ENCODE assay signal across 10 mouse cellular contexts in the genomic region with DNA sequence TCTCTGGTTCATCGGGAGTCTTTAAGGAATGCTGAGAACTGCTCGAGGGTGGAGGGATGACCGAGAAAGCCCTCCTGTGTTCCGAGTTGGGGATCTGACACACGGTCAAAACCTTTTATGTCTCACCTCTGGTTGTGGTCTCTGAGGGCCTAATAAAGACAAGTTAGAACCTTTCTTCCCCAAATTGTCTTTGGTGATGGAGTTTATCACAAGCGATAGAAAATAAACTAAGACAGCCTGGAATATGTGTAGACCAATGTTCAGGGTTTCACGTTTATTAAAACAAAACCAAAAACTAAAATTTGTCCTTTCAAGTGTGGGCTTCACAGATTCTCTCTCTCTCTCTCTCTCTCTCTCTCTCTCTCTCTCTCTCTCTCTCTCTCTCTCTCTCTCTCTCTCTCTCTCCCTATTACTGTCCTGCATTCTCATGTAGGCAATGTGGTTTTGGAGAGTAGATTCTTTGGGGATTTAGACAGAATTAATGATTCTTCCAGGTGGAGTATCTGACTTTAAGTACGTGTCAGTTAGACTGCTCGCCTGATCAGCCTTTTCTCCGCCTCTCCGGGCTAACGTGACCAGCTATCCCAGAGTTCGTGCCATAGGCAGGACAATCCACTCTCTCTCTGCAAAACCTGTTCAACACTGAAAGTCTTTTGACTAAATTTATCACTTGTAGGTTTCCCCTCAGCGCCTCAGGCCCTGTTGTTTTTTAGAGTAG. TPM values are rescaled to one million over a fixed set of nuclear protein-coding genes. Genes with fewer than 3 reads are reported as not detected.
DNase-seq lines count a peak whose midpoint lies in the region; ATAC-seq and TF ChIP-seq lines count a peak whose summit lies in the region.
"Had no signal": no experiment of that assay in that cellular context is flagged by ENCODE, and none has a peak within 500 bp of the region (broad histone marks: within the 10 kb centered on the region; RNA-seq: fewer than 3 reads in every experiment).

No protein-coding gene starts in this region.

- H3K36me3 ChIP-seq in kidney, postnatal 0 days (ENCODE audit: insufficient read depth, low read length) = no peaks in the 10 kb centered on the region
- H3K36me3 ChIP-seq in embryonic facial prominence, embryonic 13.5 days = no peaks in the 10 kb centered on the region
- no peaks in the 10 kb centered on the region for H3K36me3 ChIP-seq in intestine, embryonic 15.5 days
- no peaks in the 10 kb centered on the region for H3K36me3 ChIP-seq in midbrain, embryonic 16.5 days (ENCODE audit: control insufficient read depth, insufficient read depth, low read length)

- peaks cover 11% of the 10 kb centered on the region; the same call in 1 of the 2 replicates for H3K4me1 ChIP-seq in kidney, postnatal 0 days (replicated peaks; ENCODE audit: insufficient read depth, low read length)
- H3K4me1 ChIP-seq in embryonic facial prominence, embryonic 13.5 days = peaks cover 33% of the 10 kb centered on the region
- H3K4me1 ChIP-seq in intestine, embryonic 15.5 days (replicated peaks) = no peaks in the 10 kb centered on the region; the same call in 1 of the 2 replicates
- H3K4me1 ChIP-seq in midbrain, embryonic 16.5 days (ENCODE audit: control insufficient read depth, insufficient read depth, low read length) = no peaks in the 10 kb centered on the region

- intact Hi-C loops in gastrocnemius, postnatal 14 days (cut with DNase I; ENCODE audit: low total_unique reads) = no loop called here

- H3K4me2 ChIP-seq in kidney, postnatal 0 days (ENCODE audit: low read length) = peak overlapping the region; percentile 48
- peak overlapping the region; percentile 29 for H3K4me2 ChIP-seq in embryonic facial prominence, embryonic 13.5 days
- H3K4me2 ChIP-seq in intestine, embryonic 15.5 days (replicated peaks) = peak overlapping the region; percentile 48
- H3K4me2 ChIP-seq in midbrain, embryonic 16.5 days (ENCODE audit: low read length) = peak overlapping the region; percentile 8; the same call in 1 of the 2 replicates

- no peak overlapping the region for H3K9ac ChIP-seq in kidney, postnatal 0 days (ENCODE audit: low read depth, low read length)
- no peak overlapping the region for H3K9ac ChIP-seq in embryonic facial prominence, embryonic 13.5 days
- no peak overlapping the region for H3K9ac ChIP-seq in intestine, embryonic 15.5 days
- H3K9ac ChIP-seq in midbrain, embryonic 16.5 days (ENCODE audit: low read depth, low read length) = no peak overlapping the region

- H3K27me3 ChIP-seq in kidney, postnatal 0 days (ENCODE audit: insufficient read depth, low read length) = no peaks in the 10 kb centered on the region
- H3K27me3 ChIP-seq in embryonic facial prominence, embryonic 13.5 days = no peaks in the 10 kb centered on the region
- no peaks in the 10 kb centered on the region for H3K27me3 ChIP-seq in intestine, embryonic 15.5 days (replicated peaks)
- no peaks in the 10 kb centered on the region for H3K27me3 ChIP-seq in midbrain, embryonic 16.5 days (ENCODE audit: control insufficient read depth, insufficient read depth, low read depth, low read length)
- H3K27me3 ChIP-seq: Patski had no signal

- no peak for DNase-seq in kidney, postnatal 0 days (ENCODE audit: low spot score)
- no peak for DNase-seq in kidney, postnatal 14 days
- no peak for DNase-seq in layer of hippocampus, adult 9-10 months (ENCODE audit: low spot score)
- DNase-seq in gastrocnemius, postnatal 14 days = no peak
- DNase-seq: heart, adult 2 months; thymus, postnatal 36 days had no signal

- H3K4me3 ChIP-seq in kidney, postnatal 0 days (replicated peaks; ENCODE audit: low read depth, low read length) = 0 out of 2 replicates have a peak overlapping the region, but pooled peaks have one; percentile 9
- H3K4me3 ChIP-seq in embryonic facial prominence, embryonic 13.5 days = no peak overlapping the region
- peak overlapping the region; percentile 14 for H3K4me3 ChIP-seq in intestine, embryonic 15.5 days (replicated peaks)
- H3K4me3 ChIP-seq in midbrain, embryonic 16.5 days (ENCODE audit: low read depth, low read length) = no peak overlapping the region
- H3K4me3 ChIP-seq: heart, adult 2 months had no signal

- ATAC-seq in kidney, postnatal 0 days (replicated peaks; ENCODE audit: low FRiP score, low read depth) = no peak
- no peak for ATAC-seq in embryonic facial prominence, embryonic 13.5 days (ENCODE audit: insufficient number of reproducible peaks, insufficient read depth, low FRiP score, low TSS enrichment, low read depth)
- ATAC-seq in intestine, embryonic 15.5 days = no peak; the same call in 1 of the 2 replicates
- ATAC-seq in midbrain, embryonic 16.5 days = no peak
- ATAC-seq: Patski had no signal

- WGBS in kidney, postnatal 0 days = 45% methylated on average over 14 of the region's 14 CpGs
- 49% methylated on average over 14 of the region's 14 CpGs for WGBS in embryonic facial prominence, embryonic 13.5 days
- 41% methylated on average over 14 of the region's 14 CpGs for WGBS in intestine, embryonic 15.5 days
- WGBS in midbrain, embryonic 16.5 days = 57% methylated on average over 14 of the region's 14 CpGs

- H3K27ac ChIP-seq in kidney, postnatal 0 days = peak overlapping the region; percentile 84
- H3K27ac ChIP-seq in embryonic facial prominence, embryonic 13.5 days = no peak overlapping the region
- peak overlapping the region; percentile 49 for H3K27ac ChIP-seq in intestine, embryonic 15.5 days
- H3K27ac ChIP-seq in midbrain, embryonic 16.5 days (ENCODE audit: low read length) = no peak overlapping the region
- H3K27ac ChIP-seq: heart, adult 2 months had no signal

- H3K9me3 ChIP-seq in kidney, postnatal 0 days (replicated peaks; ENCODE audit: low read length) = no peaks in the 10 kb centered on the region
- H3K9me3 ChIP-seq in embryonic facial prominence, embryonic 13.5 days = no peaks in the 10 kb centered on the region
- H3K9me3 ChIP-seq in intestine, embryonic 15.5 days = no peaks in the 10 kb centered on the region
- H3K9me3 ChIP-seq in midbrain, embryonic 16.5 days (replicated peaks; ENCODE audit: control insufficient read depth, low read length, poor library complexity, severe bottlenecking) = no peaks in the 10 kb centered on the region

- no peak for TF ChIP-seq CTCF in kidney, postnatal 0 days (IDR thresholded peaks at IDR 0.05; ENCODE audit: low read depth)

RNA-seq across cellular contexts. Expression of gene Cpm, which starts 35.1 kb away (rescaled TPM):
- polyA plus RNA-seq in kidney, postnatal 0 days (2015; fragmentation: Nextera tagmentation; extraction: Ambion mirVana) = 51.7 and 52.8 TPM in 2 replicates
- 25.6 and 34.0 TPM in 2 replicates for polyA plus RNA-seq in embryonic facial prominence, embryonic 13.5 days (2015; fragmentation: Nextera tagmentation; extraction: Ambion mirVana)
- polyA plus RNA-seq in intestine, embryonic 15.5 days (2015; fragmentation: Nextera tagmentation; extraction: Ambion mirVana) = 44.4 and 50.7 TPM in 2 replicates
- 13.5 and 14.3 TPM in 2 replicates for polyA plus RNA-seq in midbrain, embryonic 16.5 days (2015; fragmentation: Nextera tagmentation; extraction: Ambion mirVana)
- total RNA-seq in gastrocnemius, postnatal 14 days (2021) = 1 to 10 TPM; 6.2 to 7.4 TPM

RNA-seq across cellular contexts. Expression of gene Mdm2, which starts 46.2 kb away (rescaled TPM):
- 22.0 and 24.5 TPM in 2 replicates for polyA plus RNA-seq in kidney, postnatal 0 days (2015; fragmentation: Nextera tagmentation; extraction: Ambion mirVana)
- polyA plus RNA-seq in embryonic facial prominence, embryonic 13.5 days (2015; fragmentation: Nextera tagmentation; extraction: Ambion mirVana) = 49.3 and 50.2 TPM in 2 replicates
- polyA plus RNA-seq in intestine, embryonic 15.5 days (2015; fragmentation: Nextera tagmentation; extraction: Ambion mirVana) = 34.0 and 35.1 TPM in 2 replicates
- 53.1 and 55.7 TPM in 2 replicates for polyA plus RNA-seq in midbrain, embryonic 16.5 days (2015; fragmentation: Nextera tagmentation; extraction: Ambion mirVana)
- 10 to 100 TPM; 29.4 to 29.8 TPM for total RNA-seq in gastrocnemius, postnatal 14 days (2021)

Comparison
In these comparisons a context has a peak if more than half of its experiments do, and no peak if none do; other contexts are left out.
1. H3K27ac ChIP-seq: peak in kidney, postnatal 0 days (single experiment) and intestine, embryonic 15.5 days (single experiment); none in embryonic facial prominence, embryonic 13.5 days (single experiment) and midbrain, embryonic 16.5 days (single experiment).
2. H3K4me3 ChIP-seq: peak in kidney, postnatal 0 days (single experiment) and intestine, embryonic 15.5 days (single experiment); none in embryonic facial prominence, embryonic 13.5 days (single experiment) and midbrain, embryonic 16.5 days (single experiment).
3. Peak in every context shown above with its lines, with median percentiles within 50 percentile points of each other: H3K4me2 ChIP-seq.